Comparison of ENCODE assay signal across 10 mouse cellular contexts in the genomic region with DNA sequence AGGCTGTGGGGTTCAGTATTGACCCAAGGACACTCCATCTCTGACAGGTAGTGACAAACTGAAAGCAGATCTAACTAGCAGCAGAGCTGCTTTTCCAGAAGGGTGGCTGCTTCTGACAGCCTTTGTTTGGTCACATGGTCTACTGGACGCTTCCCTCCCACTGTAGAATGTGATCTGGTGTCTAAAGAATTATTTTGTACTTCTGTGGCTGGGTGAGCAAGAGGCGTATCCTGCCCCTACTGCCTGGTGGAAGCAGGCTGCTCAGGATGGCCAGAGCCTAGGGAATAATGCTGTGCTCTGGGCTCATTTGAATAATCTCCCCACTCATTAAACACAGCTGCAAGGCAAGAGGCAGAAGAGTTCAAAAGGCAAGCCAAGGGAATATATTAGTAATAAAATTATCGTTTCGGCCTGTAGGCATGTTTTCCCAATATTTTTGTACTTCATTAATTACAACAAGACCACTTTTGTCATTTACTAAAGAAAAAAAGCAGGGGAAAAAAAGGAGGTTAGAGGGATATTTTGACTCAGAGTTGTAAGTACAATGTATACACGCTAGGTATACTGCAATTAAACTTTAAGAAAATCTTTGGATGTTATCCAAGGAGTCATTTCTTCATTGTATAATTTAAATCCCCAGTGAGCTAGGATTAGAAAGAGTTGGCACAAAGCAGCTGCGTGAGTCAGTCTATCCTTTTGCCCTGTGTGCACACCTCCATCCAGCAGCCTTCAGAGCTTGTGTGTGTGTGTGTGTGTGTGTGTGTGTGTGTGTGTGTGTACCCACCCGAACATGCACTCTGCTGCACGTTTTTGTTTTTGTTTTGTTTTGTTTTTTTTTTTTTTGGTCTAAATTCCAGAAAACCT.
DNase-seq lines count a peak whose midpoint lies in the region; ATAC-seq and TF ChIP-seq lines count a peak whose summit lies in the region.
"Had no signal": no experiment of that assay in that cellular context is flagged by ENCODE, and none has a peak within 500 bp of the region (broad histone marks: within the 10 kb centered on the region; RNA-seq: fewer than 3 reads in every experiment).

No protein-coding gene starts in this region.

- no peak for TF ChIP-seq CTCF in Patski (IDR thresholded peaks at IDR 0.05)

- peak overlapping the region; percentile 76 for H3K27ac ChIP-seq in hindbrain, embryonic 12.5 days
- peak overlapping the region; percentile 72 for H3K27ac ChIP-seq in midbrain, embryonic 11.5 days (ENCODE audit: low read depth, low read length)
- H3K27ac ChIP-seq: liver, embryonic 13.5 days had no signal

- H3K9me3 ChIP-seq in hindbrain, embryonic 12.5 days (replicated peaks), result no peaks in the 10 kb centered on the region
- H3K9me3 ChIP-seq in midbrain, embryonic 11.5 days (ENCODE audit: control insufficient read depth, low read length), result no peaks in the 10 kb centered on the region
- H3K9me3 ChIP-seq: liver, embryonic 13.5 days had no signal

- H3K4me2 ChIP-seq in hindbrain, embryonic 12.5 days (replicated peaks), result 0 out of 2 replicates have a peak overlapping the region, but pooled peaks have one; percentile 3
- H3K4me2 ChIP-seq in midbrain, embryonic 11.5 days, result peak overlapping the region; percentile 22; the same call in 1 of the 2 replicates
- H3K4me2 ChIP-seq: liver, embryonic 13.5 days had no signal

- POLR2A ChIA-PET in Patski (lab: Charles Lee), result no interaction called here

- H3K4me3 ChIP-seq in hindbrain, embryonic 12.5 days, result no peak overlapping the region
- no peak overlapping the region for H3K4me3 ChIP-seq in midbrain, embryonic 11.5 days (ENCODE audit: low read depth, low read length)
- H3K4me3 ChIP-seq: liver, embryonic 13.5 days had no signal

- in situ Hi-C loops in Patski (cut with MboI; ENCODE audit: low pct_unique_long_range_greater_than_20kb), result no loop called here

- CTCF ChIA-PET in Patski (lab: Charles Lee), result no interaction called here

- no peaks in the 10 kb centered on the region for H3K27me3 ChIP-seq in Patski
- H3K27me3 ChIP-seq in hindbrain, embryonic 12.5 days, result no peaks in the 10 kb centered on the region
- H3K27me3 ChIP-seq in midbrain, embryonic 11.5 days (ENCODE audit: control insufficient read depth, insufficient read depth, low read length), result no peaks in the 10 kb centered on the region
- H3K27me3 ChIP-seq: liver, embryonic 13.5 days had no signal

- H3K36me3 ChIP-seq in hindbrain, embryonic 12.5 days, result no peaks in the 10 kb centered on the region
- H3K36me3 ChIP-seq in midbrain, embryonic 11.5 days (ENCODE audit: control insufficient read depth, insufficient read depth, low read length), result no peaks in the 10 kb centered on the region
- H3K36me3 ChIP-seq: liver, embryonic 13.5 days had no signal

- peak; percentile 6 to 7 for DNase-seq in cerebellum, postnatal 14 days
- no peak for DNase-seq in cerebellum, postnatal 36 days
- DNase-seq in Patski (ENCODE audit: low read depth, low spot score), result peak; percentile 28
- DNase-seq in midbrain, embryonic 11.5 days (ENCODE audit: low spot score, missing footprints), result peak; percentile 95
- DNase-seq in layer of hippocampus, postnatal 25 days (ENCODE audit: extremely low spot score in 1 of 2, low spot score in 1 of 2), result no peak
- DNase-seq in adrenal gland, postnatal 14 days, result no peak
- DNase-seq: cerebellum, adult 2 months; liver, embryonic 13.5 days had no signal

- WGBS in hindbrain, embryonic 12.5 days, result 43% methylated on average over 8 of the region's 8 CpGs
- 30% methylated on average over 8 of the region's 8 CpGs for WGBS in midbrain, embryonic 11.5 days

- H3K9ac ChIP-seq in hindbrain, embryonic 12.5 days, result no peak overlapping the region
- H3K9ac ChIP-seq in midbrain, embryonic 11.5 days (ENCODE audit: low read length), result no peak overlapping the region
- H3K9ac ChIP-seq: liver, embryonic 13.5 days had no signal

- H3K4me1 ChIP-seq in hindbrain, embryonic 12.5 days, result peaks cover 11% of the 10 kb centered on the region
- peaks cover 10% of the 10 kb centered on the region for H3K4me1 ChIP-seq in midbrain, embryonic 11.5 days (ENCODE audit: control insufficient read depth, insufficient read depth, low read length)
- H3K4me1 ChIP-seq: liver, embryonic 13.5 days had no signal

- peak; percentile 93 for ATAC-seq in Patski
- ATAC-seq in hindbrain, embryonic 12.5 days (ENCODE audit: low FRiP score), result peak; percentile 93
- peak; percentile 94 for ATAC-seq in midbrain, embryonic 11.5 days (ENCODE audit: low FRiP score)
- ATAC-seq in granulocyte monocyte progenitor cell, adult 5-6 weeks (replicated peaks; ENCODE audit: poor library complexity, severe bottlenecking), result no peak

Comparison
In these comparisons a context has a peak if more than half of its experiments do, and no peak if none do; other contexts are left out.
1. DNase-seq: peak in cerebellum, postnatal 14 days (2 of 2), Patski (single experiment) and midbrain, embryonic 11.5 days (single experiment); none in cerebellum, postnatal 36 days (0 of 2), layer of hippocampus, postnatal 25 days (0 of 2) and adrenal gland, postnatal 14 days (single experiment).